Mouse (Mus musculus): ENCODE data around the gene Traf4.

Traf4 gene

DNA sequence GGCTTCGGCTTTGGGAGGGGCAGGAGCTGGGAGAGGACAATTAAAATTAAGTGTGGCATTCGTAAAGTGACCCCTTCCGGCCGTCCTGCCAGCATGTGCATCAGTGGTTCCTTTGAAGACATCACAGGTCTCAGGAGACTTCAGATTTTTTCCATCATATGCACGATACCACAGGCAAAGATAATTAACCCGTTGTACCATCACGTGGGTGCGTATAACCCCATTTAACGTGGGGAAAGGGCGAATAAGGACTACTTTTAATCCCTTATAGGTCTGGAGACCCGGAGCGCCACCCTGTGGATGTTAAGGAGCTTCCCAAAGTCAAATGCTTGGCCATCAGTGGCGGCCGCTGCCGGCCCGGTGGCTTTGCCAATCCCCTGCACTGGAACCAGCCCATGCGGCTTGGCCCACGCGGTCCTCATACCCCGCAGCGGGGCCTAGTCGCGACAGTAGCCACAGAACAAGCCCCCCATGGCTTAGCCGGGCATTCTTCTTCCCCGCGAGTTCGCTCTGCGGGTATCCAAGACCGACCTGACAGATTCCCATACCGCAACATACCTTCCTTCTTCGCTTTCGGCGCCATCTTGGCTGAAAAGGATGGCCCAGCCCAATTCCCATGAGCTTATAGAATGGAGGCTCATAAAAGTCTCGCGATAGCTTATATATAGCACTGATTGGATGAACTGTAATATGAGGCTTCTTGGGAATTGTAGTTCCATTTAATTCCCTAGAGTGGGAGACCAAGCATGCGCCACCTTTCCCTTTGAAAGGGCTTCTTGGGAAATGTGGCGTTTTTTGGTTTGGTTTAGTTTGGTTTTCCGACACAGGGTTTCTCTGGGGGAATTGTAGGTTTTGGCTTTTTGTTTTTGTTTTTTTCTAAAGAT is 17.8 kb upstream of the Traf4 start, which contains the start of gene Rpl23a:
Gene Rpl23a (minus strand): TSS at position 624 of the 884 bp plus-strand sequence.
- DNase-seq (ENCODE audit: low spot score), result peak; percentile 93

DNA sequence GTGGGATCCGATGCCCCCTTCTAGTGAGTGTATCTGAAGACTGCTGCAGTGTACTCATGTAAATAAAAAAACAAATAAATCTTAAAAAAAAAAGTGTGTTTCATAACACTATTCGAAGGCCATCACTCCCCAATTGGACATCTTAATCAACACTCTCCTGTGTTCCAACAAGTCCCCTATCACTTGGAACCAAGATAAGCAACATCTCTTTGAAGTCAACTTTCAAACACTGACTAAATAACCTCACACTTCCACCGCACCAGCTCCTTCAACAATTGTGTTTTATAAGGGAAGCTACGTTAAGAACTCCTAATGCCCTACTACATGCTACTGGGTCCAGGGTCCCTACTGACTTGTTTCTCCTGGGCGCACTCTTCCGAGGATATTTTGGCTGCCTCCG is 17.1 kb upstream of the Traf4 start:
- no peak for DNase-seq (ENCODE audit: low spot score)

DNA sequence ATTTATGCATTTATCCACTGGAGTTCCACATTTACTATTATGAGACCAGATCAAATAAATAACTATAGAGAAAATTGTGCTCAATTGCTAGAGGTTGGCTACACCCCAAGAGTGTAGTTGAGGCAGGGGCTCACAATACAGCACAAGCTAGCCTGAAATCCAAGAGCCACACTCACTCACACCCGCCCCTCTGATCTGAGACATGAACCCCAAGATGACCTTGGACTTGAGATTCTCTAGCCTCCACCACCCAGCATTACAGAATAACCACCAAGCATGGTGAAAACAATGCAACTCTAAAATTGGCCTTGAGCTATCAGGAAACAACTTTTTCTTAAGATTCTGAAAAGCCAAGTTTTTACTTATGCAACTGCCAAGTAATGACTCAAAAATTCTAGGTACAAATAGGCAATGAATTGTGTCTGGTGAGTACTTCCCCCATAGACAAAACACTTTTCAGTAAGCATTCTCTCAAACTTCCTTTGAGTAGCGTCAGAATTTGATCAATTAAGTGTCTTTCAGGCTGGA is 16.5 kb upstream of the Traf4 start:
- no peak for DNase-seq (ENCODE audit: low spot score)

DNA sequence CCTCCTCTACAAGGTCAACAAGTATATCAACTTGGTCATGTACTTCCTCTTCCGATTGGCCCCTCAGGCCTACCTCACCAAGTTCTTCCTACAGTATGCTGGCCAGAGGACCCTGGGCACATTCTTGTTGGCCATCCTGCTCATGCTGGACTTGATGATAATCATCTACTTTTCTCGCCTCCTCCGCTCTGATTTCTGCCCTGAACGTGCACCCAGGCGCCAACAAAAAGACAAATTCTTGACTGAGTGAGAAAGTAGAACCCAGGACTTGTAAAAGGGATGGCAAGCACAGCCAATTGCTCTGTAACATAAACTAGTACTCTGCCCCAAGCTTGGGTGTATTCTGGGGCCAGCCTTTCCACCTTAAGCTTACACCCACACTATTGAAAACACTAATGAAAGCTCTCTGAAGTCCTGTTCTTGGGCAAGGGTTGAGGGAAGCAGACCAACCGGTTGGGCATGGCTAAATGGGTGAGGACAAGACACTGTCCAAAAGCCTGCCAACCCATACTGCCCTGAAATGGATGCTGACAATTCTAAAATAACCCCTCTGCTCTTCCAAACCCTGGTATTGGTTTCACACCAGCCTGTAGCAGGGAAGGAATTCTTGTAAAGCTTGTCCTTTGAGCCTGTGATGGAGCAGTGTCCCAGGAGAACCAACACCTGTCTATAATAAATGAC is 14.8 kb upstream of the Traf4 start:
- DNase-seq (ENCODE audit: low spot score), result no peak

DNA sequence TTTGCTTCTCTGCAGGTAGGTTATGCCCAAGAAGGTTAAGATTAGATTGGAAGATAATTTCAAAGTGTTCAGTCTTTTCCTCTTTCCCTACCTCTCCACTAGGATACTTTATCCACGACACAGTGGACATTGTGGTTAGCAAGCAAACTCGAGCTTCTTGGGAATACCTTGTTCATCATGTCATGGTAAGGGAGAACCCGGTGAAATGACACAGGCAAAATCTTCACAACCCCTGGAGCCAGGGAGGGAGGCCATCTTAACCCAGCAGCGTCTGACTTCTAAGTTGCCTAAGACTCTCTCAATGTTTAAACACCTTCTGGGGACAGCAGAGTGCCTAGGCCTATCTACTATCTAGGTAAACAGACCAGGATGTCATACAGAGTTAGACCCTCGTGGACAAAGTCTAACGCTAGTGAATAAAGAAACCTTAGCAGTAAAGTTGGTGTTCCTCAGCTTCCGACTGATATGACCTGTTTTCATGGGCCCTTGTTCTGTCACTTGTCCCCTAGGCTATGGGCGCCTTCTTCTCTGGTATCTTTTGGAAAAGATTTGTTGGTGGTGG is 14.1 kb upstream of the Traf4 start:
- DNase-seq (ENCODE audit: low spot score), result no peak

DNA sequence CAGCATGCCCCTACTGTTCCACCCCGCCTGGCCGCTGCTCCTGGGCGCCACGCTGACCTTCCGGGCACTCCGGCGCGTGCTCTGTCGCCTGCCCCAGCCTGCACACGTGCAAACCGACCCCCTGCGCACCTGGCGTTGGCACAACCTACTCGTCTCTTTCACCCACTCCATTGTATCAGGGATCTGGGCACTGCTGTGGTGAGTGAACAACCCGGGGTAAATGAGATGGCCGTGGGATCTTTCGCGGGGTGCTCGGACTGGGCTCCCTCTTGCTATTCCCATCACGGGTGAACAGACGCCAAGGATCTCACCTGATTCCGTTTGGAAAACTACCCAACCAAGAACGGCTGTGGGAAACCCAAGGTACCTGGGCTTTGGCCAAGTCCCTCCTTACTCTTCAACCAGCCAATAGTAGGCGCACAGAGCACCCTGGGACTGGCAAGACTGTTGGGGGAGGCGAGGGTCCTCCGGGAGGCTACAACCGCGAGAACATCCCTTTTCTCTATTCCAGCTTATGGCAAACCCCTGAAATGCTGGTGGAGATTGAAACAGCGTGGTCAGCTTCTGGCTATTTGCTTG is 13.6 kb upstream of the Traf4 start:
- peak; percentile 70 for DNase-seq (ENCODE audit: low spot score)

DNA sequence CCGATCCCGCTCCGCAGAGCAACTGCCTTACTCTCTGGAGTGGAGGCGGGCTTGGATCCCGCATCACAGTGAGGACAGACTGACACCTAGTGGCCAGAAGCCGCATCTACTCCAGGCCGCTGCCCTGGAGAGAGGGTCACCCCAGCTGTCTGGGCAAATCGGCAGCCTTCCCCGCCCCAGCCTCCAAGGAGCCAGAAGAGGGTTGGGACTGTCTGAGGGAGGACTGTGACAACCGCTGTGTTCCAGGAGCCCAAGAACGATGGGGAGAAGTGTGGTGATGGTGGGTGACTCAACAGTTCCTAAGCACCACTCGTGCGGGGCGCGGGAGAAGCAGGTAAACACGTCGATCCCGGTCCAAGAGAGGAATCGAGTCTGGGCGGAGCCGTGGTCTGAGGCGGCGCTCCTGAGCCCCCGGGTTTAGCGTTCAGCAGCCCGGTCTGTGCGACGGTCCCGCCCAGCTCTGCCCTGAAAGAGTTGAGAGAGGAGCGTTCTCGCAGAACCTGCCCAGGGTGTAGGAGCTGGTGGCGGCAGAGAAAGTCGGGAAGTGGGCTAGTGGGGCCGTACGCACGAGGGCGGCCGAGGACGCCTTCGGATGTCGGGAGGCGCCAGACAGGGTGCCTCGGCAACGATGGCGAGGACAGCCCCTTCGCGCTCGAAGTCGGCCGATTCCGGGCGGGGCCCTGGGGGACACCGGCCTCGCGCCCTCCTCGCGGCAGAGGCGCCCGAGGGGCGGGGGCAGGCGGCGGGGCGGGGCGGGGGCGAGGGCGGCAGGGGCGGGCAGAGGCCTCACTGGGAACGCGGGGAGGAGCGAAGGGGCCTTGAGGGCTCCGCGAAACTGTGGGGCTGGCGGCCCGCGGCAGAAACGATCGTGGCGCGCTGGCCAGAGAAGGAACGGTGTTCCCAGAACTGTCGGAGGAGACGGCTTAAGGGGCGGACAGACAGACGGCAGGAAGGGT is 12.8 kb upstream of the Traf4 start:
- DNase-seq (ENCODE audit: low spot score), result peak; percentile 97

DNA sequence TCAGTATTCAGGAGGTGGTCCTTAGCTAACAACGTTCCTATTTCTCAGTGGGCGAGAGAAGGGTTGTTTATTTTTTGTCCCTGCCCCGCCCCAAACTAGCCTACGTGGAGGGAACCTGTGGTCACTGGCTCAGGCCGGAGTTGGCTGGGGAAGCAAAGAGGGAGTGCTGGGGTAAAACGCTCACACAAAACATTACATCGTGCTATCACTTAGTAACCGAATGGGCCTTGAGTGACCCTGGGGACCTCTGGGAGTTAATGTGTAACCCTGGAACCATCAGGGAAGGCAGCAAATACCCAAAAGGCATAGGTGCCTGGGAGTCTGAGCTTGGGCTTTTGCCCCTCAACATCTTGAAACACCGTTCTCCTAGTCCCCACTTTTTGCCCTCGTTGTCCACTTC is 12.0 kb upstream of the Traf4 start:
- peak; percentile 71 for DNase-seq (ENCODE audit: low spot score)

DNA sequence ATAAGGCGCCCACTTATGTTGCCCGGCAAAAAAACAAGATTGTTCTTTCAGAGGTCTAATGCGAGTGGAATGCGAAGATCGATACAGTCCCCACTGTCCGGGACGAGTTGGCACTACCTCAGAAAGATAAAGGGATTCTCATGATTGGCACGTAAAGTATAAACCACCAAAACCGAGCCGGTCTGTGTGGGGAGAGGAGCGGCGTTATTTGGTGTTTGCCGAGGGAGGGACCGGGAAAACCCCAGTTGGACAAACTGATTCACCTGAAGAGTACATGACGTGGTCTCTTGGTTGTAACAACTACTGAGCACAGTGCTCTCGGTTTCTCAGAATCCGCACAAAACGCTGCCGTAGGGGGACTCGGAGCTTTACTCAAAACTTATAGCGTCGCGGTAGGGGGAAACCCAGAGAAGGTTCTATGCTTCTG is 11.5 kb upstream of the Traf4 start:
- DNase-seq (ENCODE audit: low spot score), result peak; percentile 29

DNA sequence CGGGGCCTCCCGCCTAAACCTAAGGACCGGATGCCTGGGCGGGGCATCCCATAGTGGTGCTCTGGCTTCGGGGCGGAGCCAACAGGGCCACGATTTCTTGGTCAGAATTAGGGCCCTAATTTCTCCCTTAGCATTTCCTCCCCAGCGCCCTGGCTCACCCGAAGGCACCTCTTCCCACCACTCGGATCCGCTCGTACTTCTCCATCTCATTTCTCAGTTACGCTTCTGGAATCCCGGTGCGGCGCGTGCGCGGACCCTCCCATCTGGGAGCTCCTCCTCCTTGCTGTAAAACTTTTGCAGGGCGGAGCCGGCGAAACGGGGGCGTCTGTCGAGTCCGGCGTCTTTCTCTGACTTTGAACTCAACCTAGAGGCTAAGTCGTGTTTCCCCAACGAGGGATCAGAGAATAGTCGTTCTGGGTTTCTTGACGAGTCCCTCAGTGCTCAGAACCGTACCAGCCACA is 11.0 kb upstream of the Traf4 start, which contains the start of the genes Nek8 and Tlcd1:
Gene Nek8 (minus strand): TSS at position 274 of the 461 bp plus-strand sequence.
Gene Tlcd1 (plus strand): TSS at position 310 of the 461 bp plus-strand sequence.
- DNase-seq (ENCODE audit: low spot score), result peak; percentile 94

DNA sequence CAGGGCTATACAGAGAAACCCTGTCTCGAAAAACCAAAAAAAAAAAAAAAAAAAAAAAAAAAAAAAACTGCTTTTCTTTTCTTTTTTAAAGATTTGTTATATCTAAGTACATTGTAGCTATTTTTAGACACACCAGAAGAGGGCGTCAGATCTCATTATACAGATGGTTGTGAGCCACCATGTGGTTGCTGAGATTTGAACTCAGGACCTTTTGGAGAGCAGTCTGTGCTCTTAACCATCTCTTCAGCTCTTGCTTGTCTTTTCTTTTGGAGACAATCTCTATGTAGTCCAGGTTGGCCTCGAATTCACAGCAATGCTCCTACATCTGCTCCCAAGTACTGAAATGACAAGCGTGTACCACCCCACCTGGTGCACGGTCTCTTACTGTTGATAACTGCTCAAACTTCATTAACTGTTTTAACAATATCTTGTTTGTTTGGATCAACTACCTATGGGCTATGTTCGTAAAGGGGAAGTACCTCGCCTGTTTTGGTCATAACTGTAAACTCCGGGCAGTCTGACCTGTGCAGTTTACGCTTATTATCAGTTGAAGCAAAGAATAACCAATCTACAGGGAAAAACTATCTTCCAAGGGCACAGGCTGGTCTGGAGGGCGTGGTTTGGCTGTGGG is 10.5 kb upstream of the Traf4 start:
- DNase-seq (ENCODE audit: low spot score), result no peak

DNA sequence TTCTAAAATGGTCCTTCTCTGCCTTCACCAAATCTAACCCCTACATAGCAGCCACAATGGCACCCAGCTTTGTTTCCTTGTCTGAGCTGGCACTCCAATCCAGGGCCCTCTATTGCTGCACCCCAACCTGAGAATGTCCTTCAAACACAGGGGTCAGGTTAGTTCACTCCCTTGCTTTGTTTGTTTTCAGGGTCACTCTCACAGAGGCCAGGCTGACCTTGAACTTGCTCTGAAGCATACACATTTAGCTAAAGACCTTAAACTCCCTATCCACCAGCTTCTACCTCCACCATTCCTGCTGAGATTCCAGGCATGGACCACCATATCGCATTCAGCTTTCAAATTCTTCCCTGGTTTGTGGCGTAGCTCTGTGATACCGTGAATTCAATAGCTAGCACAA is 9.1 kb upstream of the Traf4 start:
- DNase-seq (ENCODE audit: low spot score), result no peak

DNA sequence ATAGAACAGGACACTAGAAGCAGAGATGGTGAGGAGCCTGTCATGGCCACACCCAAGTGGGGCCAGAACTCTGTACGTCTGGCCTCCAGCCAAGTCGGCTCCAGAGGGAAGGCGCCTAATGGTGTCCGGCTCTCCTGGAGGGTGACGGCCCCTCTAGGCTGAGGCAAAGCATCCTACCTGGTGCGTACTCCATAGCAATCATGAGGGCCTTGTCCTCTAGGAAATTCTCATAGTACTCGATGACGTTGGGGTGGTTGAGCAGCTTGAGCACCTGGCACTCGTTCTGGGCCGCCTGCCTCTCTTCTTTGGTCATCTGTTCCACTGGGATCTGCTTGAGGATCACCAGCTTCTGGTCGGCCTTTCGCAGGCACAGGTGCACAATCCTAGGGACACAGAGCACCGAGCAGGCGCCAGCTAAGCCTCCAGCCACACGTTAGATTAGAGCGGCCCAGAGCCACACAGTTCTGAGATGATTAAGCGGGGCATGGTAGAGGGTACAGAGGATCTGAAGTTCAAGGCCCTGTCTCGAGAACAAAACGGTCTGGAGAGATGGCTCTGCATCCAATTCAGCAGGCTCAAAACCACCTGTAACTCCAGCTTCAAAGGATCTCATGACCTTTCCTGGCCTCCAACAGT is 7.5 kb upstream of the Traf4 start:
- peak; percentile 64 for DNase-seq (ENCODE audit: low spot score)

DNA sequence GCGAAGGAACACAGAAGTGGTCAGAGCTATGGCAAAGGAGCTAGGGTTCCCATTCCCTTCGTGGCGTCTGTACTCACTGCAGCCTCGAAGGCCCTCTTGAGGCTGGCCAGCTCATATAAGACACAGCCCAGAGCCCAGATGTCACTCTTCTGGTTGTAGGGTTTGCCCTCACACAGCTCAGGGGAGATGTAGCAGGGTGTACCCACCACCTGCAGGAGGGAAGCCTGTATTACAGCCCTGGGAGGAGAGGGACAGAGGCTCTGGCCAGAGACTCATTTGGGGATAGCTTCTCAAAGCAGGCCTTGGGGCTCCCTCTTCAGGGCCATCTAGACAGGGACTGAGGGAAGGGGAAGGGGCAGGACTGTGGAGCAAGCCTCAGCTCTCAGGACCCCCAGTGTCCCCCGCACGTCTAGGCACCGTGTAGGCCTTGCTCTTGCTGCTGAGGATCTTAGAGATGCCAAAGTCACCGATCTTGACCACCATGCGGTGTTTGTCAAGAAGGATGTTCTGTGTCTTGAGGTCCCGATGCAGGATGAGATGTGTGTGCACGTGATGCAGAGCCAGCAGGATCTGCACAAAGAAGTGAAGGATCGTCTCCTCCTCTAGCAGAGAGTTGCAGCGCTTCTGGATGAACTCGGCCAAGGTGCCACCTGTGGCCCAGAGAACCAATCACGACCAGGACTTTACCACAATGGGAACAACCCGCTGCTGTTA is 6.8 kb upstream of the Traf4 start:
- DNase-seq (ENCODE audit: low spot score), result no peak

DNA sequence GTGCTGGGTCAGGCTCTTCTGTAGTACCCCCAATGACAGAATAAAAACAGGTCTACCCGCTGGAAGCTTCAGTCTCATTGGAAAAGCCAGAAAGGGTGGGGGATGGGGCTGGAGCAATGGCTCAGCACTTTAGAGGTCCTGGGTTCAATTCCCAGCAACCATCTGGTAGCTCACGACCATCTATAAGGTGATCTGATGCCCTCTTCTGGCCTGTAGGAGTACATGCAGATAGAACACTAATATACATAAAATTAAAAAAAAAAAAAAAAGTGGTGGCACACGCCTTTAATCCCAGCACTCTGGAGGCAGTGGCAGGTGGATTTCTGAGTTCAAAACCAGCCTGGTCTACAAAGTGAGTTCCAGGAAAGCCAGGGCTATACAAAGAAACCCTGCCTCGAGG is 5.9 kb upstream of the Traf4 start:
- no peak for DNase-seq (ENCODE audit: low spot score)

DNA sequence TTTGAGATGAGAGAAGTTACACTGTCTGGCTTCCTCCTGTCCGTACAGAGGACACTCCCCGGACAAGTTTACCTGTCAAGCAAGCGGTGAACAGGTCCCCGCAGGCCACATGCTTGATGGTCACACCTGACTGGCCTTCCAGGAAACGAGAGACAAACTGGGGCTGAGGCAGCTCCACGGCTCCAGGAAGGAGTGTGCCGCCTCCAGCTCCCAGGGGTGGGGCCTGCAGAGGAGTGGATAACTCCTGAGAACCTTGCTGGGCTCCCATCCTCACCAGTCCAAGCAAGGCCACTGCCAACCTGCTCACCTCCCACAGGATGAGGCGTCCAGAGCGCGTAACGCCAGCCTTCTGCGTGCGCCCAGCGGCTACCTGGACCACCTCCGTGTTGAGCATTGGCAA is 4.9 kb upstream of the Traf4 start:
- no peak for DNase-seq (ENCODE audit: low spot score)

DNA sequence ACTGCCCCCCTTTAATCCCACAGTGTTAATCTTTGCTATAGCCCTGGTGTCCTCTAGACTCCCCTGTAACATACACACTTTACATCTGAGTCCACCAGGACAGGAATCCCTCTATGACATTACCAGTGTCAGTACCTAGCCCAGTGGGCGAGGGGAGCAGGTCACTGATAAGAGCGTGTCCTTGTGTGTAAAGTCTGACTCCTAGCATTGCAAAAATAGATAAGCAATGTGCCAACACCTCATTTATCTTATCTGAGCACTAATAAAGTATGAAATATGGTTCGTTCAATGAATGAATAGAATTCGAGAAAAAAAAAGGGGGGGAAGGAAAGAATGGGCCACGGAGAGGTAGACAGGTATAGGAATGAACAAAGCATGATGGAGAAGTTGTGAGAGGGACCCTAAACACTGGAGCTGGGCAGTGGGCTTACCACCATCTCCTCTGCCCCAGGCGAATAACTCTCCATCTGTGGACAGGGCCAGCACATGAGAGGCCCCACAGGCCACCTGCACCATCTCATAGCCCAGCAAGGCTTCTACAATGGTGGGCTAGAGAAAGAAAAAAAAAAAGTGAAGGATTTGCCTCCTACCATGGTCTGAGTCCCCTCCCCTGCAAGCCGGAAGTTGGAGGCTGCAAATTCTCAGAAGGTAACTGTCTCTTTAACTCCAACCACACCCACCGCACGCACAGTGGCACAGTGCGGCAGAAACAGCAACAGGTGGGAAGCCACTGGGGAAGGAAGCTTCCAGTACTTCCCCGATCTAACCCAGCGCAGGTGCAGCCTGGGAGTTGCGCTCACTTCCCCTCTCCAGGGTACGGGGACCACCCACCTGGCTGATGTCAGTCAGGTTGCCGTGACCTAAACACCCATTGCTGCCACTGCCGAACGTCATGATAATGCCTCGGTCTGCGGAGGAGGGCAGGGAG is 3.4 kb upstream of the Traf4 start:
- DNase-seq (ENCODE audit: low spot score), result peak; percentile 36

Data from lung, postnatal 25 days (tissue).